Mouse (Mus musculus): ENCODE results near the gene Lars2.
"Not testable (repeated sequence)": the region's sequence is repeated elsewhere in the genome, so short reads cannot be mapped to it uniquely, and the experiment has no call there.

Lars2 gene

DNA sequence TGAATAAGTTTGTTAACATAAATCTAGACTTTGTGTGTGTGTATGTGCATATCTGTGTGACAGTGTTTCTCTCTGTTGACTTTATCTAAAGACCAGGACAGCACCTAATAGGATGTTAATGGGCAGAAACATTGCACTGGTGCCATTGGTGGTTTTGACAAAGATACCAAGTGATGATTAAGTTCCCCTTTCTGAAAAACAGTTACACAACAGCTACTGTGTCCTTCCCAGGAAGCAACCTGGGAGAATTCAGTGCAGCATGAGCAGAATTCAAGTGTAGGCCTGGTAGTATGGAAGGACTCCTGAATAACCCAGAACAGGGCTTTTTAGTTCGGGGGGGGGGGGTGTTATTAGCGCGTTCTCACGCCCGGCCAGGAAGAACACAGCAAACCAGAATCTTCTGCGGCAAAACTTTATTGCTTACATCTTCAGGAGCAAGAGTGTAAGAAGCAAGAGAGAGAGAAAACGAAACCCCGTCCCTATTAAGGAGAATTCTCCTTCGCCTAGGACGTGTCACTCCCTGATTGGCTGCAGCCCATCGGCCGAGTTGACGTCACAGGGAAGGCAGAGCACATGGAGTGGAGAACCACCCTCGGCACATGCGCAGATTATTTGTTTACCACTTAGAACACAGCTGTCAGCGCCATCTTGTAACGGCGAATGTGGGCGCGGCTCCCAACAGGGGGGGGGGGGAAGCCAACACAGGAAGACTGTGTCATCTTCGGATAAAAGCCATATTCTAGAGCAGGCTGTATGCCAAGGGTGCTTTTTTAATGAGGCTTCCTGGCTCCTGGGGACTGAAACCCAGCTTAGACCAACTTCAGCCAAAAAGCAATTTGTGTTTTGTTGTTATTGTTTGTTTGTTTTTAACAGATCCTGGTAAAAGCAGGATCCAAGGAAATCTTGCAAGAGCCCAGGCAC is 21.6 kb downstream of the Lars2 start:
- not testable (repeated sequence) for ATAC-seq (ENCODE audit: insufficient number of reproducible peaks, low FRiP score, low TSS enrichment)

DNA sequence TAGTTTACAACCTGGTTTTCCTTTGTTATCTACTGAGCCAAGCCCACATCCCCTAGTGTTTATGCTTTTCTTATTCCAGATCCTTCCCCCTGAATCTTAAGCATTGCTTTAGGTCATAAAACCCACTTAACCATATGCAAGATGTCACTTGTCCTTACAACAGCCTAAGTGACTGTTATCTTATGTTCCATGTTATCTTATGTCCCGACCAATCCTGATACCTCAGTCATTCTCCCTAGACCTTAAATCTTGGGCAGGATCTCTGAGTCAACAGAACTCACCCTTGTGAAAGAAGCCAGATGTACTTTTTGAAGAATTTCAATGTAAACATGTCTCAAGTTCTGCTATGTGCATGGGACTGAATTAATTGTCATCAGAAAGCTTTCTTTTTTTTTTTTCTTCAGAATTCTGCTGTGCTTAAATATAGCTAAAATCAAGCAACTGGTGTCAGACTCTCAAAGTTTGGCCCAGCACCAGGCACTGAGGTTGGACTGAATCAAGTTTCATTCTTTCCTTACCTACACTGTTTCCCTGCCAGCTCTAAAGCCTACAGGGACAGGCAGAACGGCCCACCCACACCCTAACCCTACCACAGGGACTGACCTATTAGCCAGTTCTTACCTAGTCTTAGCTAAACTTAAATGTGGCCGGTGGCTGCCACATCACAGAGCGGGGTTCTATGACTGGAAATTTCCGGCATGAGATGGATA is 24.6 kb downstream of the Lars2 start:
- no peak for ATAC-seq (ENCODE audit: insufficient number of reproducible peaks, low FRiP score, low TSS enrichment)

DNA sequence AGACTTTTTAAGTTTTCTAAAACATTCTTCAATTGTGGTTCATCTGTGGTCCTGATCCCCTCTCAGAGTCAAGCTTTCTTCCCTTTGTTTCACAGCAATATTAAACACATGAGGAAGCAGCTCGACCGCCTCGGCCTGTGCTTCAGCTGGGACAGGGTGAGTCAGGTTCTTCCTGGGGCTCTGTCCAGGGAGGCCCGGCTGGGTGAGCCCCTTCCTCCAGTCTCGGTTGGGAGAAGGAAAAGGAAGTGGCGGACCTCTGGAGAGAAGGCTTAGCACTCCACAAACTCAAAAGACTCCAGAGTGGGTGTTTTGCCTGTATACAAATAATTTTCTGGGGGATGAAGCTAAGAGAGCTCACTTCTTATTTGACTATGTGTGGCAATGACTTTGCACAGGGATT is 28.1 kb downstream of the Lars2 start:
- ATAC-seq (ENCODE audit: insufficient number of reproducible peaks, low FRiP score, low TSS enrichment) = no peak

DNA sequence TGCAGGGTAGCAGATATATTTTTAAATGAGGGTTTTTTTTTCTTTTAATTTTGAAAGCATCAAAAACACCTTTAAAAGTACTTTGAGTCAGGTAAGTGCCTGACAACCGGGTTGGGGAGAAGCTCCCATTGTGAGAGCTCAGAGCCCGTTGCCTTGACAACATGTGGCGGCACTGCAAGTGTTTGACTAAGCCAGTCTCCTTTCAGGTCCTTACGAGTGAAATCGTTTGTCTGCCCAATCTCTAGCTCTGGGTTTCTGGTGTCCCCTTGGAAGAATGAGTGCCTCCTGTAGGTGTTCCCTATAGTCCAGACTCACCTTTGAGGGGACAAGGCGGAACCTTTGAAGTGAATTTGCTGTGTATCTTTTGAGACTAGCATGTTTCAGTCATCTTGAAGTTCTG is 31.0 kb downstream of the Lars2 start:
- no peak for ATAC-seq (ENCODE audit: insufficient number of reproducible peaks, low FRiP score, low TSS enrichment)

DNA sequence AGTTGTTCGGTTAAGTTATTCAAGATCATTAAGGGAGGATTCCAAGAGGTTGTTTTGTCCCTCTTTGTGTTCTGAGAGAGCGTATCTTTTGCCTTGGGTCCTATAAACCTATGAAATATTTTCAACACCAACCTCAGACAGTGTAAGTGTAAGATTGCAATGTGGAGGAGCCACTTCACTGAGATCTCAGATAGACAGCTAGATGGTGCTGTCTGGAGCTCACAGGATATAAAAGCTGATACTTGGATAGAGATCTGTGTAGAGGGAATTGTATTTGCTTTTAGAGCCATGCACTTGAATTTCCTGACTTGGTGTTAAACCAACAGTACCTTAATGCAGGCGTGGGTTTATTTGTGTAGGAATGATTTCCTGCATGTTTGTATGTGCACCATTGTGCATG is 35.5 kb downstream of the Lars2 start:
- ATAC-seq (ENCODE audit: insufficient number of reproducible peaks, low FRiP score, low TSS enrichment) = no peak

DNA sequence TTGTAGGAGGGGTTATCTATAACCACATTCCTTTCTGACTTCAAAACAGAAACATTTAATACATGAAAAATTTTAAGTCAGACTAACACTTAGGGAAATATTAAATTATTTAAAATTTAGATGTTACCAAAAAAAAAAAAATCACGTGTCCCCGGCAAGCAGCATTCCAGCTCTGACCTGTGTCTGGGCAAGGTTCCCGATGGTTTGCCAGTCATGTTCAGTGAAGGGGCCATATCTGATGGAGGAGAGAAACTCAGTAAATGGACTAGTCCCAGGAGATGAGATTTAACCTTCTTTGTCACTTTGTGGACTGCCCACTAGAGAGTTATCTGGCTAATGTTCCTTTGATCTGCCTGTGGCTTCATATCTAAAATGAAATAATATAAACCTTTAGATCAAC is 36.3 kb downstream of the Lars2 start:
- no peak for ATAC-seq (ENCODE audit: insufficient number of reproducible peaks, low FRiP score, low TSS enrichment)

DNA sequence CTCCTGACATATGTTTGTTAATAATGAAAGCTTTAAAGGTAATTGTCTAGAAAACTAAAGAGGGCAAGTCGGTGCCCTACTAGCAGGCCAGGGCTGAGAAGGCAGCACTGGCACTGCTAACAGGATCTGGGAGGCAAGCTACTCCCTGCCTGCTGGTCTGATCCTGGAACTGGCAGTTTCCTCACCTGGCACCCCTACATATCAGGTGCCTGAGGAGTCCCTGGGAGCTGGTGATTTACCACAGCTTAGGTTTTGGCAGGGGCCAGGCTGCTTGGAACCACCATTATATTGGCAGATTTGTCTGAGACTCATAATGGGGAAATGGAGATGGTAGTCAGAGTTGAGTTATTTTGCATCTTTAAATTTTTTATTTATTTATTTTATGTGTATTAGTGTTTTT is 38.5 kb downstream of the Lars2 start:
- ATAC-seq (ENCODE audit: insufficient number of reproducible peaks, low FRiP score, low TSS enrichment) = no peak

DNA sequence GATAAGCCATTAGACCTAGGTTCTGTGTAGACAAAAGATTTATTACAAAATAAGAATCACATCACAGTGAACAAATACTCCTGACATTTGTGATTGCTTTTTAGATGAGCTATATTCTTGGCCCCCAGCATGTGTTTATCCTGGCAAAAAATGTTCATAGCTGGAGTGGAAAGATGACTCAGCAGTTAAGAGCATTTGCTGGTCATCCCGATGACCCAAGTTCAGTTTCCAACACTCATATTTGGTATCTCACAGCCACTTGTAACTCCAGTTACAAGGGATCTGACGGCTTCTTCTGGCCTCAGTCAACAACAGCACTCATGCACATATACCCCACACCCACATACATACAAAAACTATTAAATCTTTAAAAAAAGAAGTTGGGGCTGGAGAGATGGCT is 42.0 kb downstream of the Lars2 start:
- no peak for ATAC-seq (ENCODE audit: insufficient number of reproducible peaks, low FRiP score, low TSS enrichment)

DNA sequence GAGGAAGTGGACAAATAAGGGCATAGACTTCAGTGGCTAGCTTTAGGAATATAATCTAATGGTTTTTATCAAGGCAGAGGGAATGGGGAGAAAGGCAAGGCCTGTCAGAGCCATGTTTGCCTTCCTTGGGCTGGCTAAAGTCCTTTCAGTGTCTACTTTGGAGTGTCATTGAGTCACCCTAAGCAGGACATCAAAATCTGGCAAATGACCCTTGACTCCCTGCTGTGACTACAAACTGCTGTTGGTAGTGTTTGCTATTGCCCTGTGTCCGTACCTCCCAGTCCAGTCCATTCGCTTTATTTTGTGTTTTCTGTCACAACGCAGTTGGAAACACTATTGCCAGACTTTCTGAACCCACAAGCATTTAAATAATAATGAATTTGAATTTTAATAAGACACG is 63.1 kb downstream of the Lars2 start:
- no peak for ATAC-seq (ENCODE audit: insufficient number of reproducible peaks, low FRiP score, low TSS enrichment)

DNA sequence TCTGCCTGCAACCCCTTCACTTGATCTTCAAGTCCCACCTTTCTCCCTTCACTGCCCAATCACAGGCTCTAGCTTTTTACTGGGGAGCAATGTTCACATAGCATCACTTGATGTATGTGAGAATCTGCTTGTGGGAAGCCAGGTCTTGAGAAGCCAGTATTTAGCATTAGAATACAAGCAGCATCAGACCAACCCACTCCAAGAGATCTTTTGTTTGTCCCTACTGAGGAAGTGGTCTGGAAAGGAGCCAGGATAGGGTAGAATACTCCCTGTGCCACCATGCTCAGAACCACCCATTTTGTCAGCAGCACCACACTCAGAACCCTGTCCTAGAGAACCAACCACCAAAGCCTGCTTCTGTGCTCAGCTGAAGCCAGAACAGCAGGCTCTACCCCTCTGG is 64.2 kb downstream of the Lars2 start:
- ATAC-seq (ENCODE audit: insufficient number of reproducible peaks, low FRiP score, low TSS enrichment) = no peak

DNA sequence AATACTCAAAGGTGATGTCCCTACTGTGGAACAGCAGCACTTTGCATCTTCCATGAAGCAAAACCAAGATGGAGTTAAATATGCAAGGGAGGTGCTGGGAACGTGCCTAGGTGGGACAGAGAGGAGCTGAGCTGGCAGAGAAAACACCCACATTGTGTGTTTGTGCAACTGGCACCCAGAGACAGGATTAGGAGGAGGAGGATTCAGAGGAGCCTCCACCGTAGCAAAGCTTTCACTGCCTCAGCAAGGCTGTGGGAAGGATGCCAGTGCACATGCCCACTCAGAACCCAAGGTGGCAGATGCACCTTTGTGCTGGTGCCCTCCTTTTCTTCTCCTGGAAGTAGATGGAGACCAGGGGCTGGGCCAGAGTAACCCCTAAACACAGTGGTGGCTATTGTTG is 71.5 kb downstream of the Lars2 start:
- no peak for ATAC-seq (ENCODE audit: insufficient number of reproducible peaks, low FRiP score, low TSS enrichment)

DNA sequence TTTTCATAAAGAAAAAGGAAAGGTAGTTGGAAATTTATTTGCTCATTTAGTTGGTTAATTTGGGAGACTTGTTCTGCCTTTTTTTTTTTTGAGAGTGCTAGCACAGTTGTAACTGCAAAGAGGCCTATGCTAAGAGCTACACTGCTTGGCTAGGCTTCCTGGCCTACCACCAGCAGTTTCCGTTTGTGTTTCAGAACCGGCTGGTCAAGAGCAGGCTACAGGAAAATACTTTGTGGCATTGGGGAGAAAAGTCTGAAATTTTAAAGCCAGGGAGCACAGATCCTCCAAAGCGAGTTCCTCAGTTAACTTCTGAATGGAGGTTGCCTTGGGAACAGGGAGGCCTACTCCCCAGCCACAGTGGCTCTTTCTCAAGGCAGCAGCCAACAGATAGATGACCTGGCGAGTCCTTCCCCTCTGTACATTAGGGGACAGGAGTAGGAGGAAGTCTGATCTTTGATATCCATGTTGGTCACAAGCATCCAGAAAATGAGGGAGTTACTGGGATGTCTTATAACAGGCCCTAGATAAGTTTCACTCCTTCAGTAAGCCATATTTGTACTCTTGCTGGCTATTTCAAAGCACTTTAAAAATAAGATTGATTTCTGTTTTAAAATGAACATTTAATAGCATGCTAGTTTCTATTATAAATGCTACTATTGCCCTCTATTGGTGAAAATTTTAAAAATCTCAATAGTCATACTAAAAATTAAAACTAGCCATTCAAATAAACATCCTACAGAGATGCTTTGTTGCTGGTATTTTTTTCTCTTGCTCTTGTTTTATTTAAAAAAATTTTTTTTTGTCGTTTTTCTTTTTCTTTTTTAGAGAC is 73.7 kb downstream of the Lars2 start:
- ATAC-seq (ENCODE audit: insufficient number of reproducible peaks, low FRiP score, low TSS enrichment) = no peak

DNA sequence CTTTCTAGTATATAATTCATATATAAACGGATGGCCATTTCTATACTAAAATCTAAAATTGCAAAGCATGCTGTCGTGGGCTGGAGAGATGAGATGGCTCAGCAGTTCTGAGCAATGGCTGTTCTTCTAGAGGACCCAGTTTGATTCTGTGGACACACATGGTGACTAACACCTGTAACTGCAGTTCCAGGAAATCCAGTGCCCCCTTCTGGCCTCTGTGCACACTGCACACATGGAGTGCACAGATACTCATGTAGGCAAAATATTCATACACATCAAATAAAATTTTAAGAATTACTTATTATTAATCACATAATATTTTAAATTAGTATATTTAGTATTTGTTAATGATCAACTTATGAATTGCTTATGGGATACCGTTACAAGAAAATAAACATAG is 80.4 kb downstream of the Lars2 start:
- not testable (repeated sequence) for ATAC-seq (ENCODE audit: insufficient number of reproducible peaks, low FRiP score, low TSS enrichment)

DNA sequence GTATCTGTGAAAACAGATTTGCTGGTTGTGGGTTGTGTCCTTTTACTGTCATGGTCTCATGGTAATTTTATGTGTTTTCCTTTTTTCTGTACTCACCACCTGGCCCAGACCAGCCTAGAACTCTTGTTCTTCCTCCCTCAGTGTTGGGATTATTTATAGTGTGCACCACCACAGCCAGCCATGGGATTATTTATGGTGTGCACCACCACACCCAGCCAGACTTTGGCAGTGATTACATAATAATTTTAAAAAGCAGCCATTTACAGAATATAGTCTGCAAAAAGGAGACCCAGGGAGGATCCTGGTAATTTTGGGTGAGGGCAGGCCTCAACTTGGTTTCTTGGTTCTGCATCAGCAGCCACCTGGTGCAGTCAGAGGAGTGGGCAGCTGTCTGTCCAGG is 81.9 kb downstream of the Lars2 start:
- ATAC-seq (ENCODE audit: insufficient number of reproducible peaks, low FRiP score, low TSS enrichment) = no peak

DNA sequence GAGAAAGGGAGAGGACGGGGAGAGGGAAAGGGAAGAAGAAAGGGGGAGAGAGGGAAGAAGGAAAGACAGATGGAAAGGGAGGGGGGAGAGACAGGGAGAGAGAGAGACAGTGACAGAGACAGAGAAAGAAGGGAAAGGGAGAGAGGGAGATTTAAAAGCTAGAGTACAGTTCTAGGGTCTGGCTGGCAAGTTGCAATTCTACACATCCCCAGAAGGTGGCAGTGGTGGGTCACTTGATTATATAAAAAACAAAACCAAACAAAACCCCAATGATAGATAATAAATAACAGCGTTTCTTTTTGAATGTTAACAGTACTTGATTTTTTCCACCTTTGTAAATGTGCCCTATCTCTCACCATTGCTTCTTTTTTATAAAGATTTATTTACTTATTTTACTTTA is 83.4 kb downstream of the Lars2 start:
- ATAC-seq (ENCODE audit: insufficient number of reproducible peaks, low FRiP score, low TSS enrichment) = no peak

DNA sequence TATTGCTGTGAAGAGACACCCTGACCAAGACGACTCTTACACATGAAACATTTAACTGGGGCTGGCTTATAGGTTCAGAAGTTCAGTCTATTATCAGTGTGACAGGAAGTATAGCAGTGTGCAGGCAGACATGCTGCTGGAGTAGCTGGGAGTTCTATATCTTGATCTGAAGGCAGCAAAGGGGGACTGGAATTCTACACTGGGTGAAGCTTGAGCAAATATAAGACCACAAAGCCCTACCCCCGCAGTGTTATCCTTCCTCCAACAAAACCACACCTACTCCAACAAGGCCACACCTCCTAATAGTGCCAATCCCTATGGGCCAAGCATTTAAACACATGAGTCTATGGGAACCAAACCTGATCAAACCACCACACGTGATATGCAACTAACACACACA is 85.0 kb downstream of the Lars2 start:
- ATAC-seq (ENCODE audit: insufficient number of reproducible peaks, low FRiP score, low TSS enrichment) = no peak

DNA sequence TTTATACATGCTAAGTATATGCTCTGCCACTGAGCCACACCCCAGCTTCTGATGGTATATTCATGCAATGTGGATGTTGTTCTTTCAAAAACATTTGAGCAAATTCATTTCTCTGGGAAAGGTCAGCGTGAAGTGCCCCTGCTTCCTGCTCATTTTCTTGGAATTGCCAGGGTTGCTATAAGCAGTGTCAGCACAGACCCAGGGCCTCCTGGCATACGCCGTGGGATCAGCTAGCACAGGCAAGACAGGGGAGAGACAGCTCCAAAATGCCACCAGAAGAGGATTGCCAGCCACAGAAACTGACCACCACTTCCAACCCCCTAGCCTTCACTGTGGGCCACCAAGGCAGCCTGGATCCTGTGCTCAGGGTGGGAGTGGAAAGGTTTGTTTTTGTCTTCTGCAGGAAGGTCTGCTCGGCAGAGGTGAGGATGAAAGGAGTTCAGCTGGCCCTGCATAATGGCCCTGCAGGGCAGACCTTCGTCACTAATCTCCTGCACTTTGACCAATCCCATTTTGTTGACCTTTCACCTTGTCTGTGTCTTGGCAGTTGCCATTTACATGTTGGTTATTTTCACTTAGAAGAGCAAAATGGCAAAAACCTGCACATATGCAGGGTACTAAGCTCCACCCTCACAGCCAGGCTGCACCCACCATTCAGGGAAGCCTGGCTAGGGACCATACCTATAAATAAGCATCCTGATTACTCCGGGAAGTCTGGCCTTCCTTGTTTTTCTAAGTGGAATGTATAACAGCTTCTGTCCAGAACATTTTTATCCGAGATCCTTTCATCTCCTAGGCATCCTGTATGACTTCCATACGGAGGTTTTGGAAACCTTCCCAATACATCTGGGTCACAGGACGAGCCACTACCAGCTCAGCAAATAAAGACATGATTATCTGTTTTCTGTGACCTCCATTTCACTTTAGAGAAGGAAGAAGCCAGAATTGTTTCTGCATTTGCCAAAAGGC is 90.2 kb downstream of the Lars2 start:
- no peak for ATAC-seq (ENCODE audit: insufficient number of reproducible peaks, low FRiP score, low TSS enrichment)

DNA sequence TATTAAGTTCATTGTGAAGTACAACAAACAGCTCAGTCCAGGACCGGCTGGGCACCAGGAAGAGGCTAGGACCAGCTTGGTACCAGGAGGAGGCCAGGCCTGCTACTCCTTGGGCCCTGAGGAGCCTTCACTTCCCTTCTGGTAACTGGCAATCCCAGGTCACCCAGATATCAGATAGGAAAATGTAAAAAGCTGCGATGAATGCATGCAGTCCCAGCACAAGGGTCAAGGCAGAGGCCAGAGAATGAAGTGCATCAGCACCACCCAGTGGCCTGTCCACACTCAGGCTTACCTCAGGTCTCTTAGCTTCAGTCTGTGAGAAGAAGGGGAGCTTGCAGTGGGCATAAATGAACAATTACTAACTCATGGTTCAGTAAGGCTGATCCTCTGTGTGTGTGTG is 90.9 kb downstream of the Lars2 start:
- ATAC-seq (ENCODE audit: insufficient number of reproducible peaks, low FRiP score, low TSS enrichment) = peak; percentile 54

DNA sequence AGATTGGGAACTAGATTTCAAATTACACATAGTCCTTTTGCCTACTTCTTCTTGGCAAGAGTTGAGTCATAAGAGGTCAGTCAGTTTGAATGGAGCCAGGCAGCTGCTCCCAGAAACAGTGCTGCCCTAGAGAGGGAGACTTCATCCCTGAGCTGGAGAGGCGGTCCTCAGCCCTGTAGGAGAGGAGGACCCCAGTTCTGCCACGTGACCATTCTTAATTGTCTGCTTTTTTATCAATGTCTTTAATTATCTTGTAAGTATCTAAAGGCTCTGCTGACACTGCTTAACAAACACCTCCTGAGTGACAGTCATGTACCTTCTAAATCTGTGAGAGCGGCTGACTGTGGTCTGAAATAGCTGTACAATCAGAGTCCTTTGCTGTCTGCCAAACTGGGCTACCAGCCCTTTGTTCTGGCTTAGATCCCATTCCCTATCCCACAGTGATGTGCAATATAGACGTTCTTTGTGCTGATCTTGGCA is 100.5 kb downstream of the Lars2 start:
- ATAC-seq (ENCODE audit: insufficient number of reproducible peaks, low FRiP score, low TSS enrichment) = no peak
